Mouse (Mus musculus) common myeloid progenitor, adult 5-6 weeks (primary cell): ENCODE results near the gene Wwc1. TPM values are rescaled to one million over a fixed set of nuclear protein-coding genes. Genes with fewer than 3 reads are reported as not detected.
"Not testable (repeated sequence)": the region's sequence is repeated elsewhere in the genome, so short reads cannot be mapped to it uniquely, and the experiment has no call there.

Experiments used
- ATAC-seq: replicated peaks from 2 replicates; pipeline ENCODE4 v1.8.0; 2016; ENCODE audit warnings: low read depth, mild to moderate bottlenecking, moderate TSS enrichment, inconsistent platforms; ENCODE audit not compliant: poor library complexity, severe bottlenecking
- total RNA-seq: library from RNA; stranded (forward); fragments of 200-1000, 187-1606 nt; gene quantifications from 2 replicates; pipeline ENCODE4 v1.2.3, GENCODE M21; 2017

The Wwc1 gene
- total RNA-seq, 1 experiment from 2014 or later = not detected

DNA sequence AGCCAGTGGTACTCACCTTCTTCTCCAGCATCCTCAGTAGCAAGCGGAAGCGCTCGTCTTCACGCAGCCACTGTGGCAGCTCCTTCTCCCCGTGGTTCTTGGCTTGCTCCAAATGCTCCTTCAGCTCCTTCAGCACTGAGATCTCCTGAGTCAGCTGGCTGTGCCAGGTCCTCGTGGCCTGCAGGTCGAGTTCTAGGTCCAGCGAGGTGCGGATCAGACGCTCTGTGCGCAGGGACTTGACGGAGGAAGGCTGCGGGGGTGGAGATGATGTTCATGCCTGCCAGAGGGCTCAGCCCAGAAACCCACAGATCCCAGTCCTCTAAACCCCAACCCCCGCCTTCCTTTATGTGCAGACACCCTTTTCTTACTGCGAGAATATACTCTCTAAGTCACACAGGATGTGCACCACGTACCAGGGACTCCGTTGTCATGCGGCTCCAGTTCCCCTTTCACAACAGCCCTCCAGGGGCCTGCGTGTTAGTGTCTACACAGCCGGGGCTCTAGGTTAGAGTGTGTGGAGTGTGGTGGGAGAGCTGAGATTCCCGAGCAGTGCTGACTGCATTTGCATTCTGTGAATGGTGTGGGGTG is 138.5 kb downstream of the Wwc1 start:
- ATAC-seq = peak; percentile 46

DNA sequence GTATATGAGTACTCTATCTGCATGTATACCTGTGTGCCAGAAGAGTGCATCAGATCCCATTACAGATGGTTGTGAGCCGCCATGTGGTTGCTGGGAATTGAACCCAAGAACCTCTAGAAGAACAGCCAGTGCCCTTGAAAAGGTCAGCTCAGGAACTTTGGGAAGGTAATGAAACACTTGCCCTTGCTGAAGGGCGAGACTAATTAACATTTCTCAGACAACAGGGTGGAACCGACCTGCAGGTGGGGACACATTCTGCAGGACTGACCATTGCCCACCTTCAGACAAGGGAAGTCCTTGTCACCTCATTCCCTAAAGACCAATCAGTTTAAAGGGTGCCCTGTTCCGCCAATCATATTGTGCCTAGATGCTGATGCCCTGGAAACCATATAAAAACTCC is 139.5 kb downstream of the Wwc1 start:
- ATAC-seq = not testable (repeated sequence)

DNA sequence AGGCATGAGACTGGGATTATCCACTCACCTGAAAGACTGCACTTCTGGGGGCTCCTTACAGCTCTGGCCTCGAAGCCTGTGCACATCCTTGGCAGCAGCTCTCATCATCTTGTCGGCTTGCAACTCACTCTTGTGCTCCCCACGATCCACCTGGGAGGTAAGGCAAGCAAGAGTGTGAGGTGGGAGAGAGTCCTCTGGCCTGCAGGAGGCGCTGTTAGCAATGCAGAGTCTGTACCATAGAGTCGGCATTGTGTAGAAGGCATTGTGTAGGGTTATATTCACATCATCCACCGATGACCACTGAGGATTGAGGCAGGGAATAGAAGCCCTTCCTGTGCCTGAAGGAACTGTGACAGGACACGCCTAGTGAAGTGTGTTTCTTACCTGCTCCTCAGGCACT is 140.0 kb downstream of the Wwc1 start:
- ATAC-seq = no peak

DNA sequence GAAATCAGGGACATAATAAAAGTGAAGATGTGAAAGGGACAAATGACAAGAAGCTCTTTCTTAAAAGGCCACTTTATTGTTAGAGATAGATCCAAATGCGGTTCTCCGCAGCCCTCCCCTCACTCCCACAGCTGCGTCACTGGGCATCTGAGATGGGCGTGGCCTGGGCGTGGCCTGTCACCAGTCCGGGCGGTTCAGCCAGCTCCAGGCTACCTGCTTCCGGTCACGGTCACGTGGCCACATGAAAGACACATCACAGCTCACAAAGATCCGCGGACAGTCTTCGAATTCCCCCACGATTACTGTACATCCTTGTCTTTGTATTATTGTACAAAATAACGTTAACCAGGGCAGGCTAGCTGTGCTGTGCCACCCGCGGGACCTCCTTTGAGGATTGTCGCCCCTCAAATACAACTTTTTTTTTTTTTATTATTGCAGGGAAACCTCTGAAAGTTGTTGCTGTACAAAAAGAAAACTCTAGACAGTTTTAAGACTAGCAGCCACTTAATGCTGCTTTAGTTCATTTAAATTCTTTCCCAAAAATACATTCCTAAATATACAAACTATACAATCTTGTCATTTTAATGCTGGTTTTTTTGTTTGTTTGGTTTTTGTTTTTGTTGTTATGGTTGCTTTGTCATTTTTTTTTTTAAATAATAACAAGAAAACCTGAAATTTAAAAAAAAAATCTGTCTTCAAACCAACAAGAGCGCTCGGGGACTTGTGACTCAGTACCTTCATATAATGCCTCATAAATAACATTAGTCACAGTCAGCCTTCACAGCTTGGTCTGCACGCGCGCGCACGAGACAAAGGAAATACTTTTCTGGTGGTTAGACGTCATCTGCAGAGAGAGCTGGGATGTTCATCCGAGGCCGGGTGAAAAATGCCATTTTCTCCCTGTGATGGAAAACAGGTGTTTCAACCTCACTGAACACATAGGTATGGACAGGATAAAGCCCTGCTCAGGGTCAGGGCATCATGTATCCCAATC is 141.7 kb downstream of the Wwc1 start:
- peak; percentile 77 for ATAC-seq

DNA sequence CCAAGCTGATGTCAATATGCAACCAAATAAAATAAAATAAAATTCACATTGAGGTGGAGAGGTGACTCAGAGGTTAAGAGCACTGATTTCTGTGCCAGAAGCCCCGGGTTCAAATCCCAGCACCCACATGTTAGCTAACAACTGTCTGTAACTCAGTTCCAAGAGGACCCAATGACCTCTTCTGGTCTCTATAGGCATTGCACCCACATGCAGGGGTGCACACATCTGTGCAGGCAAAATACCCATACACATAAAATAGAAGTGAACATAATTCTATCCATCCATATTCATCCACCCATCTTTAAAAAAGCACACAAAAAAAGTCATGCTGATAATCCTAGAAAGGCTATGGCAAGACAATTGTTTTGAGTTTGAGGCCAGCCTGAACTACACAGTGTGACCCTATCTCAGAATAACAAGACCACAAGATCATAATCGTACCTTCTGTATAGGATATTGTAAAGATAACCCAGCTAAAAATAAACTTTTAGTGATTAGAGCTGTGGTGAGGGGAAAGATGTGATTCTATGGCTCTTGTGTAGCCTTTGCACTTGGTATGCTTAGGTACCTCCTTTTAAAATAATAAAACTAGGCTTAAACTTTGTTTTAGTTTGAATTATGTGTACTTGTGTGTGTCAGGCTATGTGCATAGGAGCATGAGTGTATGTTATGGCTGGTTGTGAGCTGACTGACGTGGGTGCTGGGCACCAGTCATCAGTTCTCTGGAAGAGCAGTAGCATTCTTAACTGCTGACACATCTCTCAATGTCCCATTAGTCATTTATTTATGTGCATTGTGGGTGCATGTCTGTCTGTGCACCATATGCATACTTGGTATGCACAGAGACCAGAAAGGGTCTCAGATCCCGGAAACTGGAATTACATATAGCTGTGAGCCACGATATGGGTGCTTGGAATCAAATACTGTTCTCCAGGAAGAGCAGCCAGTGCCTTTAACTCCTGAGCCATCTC is 142.9 kb downstream of the Wwc1 start:
- no peak for ATAC-seq

DNA sequence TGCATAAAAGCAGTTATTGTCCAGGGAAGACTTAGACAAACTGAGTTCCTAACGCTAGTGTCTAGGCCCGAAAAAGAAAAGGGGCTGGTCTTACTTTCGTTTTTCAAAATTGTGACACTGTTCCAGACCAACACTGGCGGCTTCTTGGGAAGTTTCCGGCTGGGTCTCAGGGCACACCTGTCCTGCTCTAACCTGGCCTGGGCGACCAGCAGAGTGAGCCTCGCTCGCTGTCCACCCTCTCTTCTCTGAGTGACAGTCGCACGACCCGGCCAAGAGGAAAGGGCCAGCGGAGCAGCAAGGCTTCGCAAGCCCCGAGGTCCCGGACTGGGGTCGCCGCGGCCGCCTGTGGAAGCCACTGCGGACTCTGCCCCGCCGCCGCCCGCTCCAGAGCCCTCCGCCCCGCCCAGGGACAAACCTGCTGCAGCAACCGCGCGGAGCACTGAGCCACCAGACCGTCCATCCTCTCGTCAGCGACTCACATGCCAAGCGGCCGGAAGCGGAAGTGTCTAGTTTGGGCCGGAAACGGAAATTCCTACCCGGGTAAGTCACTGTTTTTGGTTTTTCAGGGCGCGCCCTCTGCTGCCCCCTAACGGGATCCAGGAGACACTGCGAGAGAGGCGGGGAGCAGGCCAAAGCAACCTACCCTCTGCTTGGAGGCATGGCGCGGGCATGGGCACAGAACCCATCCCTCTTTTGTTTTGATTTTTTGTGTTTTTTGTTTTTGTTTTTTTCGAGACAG is 146.1 kb downstream of the Wwc1 start, which contains the start of gene Rars:
TSS of gene Rars (minus strand) at position 485 of the 739 bp plus-strand sequence.
- ATAC-seq = peak; percentile 86

DNA sequence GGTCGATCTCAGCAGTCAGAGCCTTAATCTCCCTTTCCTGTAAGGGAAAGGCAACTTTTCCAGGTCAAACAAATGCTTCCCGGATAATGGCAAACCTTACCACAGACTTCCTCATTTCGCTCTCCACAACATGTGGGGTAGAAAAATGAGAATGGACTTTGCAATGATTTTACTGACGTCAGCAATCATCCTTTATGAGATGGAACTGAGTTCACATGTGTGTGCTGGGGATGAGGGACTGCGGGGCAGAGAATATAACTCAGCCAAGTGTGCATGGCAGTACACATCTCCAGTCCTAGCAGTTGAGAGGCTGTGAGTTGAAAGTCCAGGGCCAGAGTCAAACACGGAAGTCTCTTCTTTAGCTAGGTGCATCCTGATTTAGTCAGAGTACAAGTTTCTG is 147.1 kb downstream of the Wwc1 start:
- ATAC-seq = 0 out of 2 replicates have a peak, but pooled peaks have one; percentile 1

DNA sequence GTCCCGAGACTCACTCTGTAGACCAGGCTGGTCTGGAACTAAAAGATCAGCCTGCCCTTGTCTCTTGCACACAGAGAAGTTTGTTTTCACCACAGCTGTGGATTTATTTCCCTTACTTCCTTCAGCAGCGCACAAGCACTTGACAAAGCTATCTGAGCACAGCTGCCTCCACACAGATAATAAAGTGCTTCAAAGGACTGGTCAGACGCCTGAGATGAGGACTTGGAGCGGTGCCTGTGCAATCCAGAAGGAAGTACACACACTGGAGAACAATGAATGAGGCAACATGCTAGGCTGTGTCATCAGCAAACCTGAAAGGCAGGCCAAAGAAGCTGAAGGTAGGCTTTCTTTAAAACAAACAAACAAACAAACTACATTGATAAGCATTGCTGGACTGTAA is 148.2 kb downstream of the Wwc1 start:
- no peak for ATAC-seq

DNA sequence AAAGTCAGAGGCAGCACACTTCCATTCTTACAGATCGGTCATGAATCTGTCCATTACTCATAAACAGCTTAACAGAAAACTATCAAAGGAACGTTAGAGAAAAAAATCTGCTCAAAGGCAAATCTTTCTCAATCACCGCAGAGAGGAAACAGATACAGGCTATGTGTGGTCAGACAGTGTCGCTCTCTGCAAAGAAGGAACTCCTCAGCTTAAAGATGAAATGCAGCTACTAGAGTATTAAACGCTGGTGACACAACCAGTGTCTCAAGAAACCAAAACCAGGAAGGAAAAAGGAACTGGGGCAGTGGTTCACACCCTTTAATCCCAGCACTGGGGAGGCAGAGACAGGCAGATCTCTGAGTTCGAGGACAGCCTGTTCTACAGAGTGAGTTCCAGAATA is 152.6 kb downstream of the Wwc1 start:
- ATAC-seq = peak; percentile 83

DNA sequence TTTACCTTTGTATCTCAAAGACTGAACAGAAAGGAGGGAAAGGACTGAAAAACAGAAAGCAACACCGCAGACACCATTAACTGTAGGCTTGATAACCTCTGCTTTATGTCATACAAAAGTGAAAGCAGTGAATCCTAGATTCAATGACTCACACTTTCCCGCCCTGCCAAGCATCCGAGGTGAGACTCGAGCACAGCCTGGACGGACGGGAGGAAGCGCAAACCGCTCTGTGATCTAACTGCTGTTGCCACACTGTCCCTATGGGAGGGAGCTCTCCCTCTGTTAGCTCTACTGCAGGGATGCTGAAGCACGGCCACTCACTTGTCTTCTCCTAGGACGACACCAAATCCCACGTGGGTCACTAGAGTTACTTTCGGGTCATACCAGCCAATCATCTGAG is 164.0 kb downstream of the Wwc1 start:
- no peak for ATAC-seq

DNA sequence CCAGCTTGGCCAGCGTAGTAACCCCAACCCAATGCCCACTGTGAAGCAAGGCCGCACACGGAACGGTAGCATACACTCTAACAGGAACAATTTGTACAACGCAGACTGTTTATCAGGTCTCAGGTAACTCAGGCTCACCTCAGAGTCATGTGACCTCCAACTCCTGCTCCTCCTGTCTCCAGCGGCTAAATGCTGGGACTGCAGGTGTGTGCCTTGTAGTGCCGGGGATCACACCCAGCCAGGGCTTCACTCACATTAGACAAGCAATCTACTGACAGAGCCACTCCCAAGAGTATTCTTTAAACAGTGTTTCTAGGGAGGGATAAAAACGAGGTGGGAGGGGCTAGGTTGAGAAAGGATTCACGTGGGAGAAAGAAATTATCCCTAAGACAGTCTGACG is 168.9 kb downstream of the Wwc1 start:
- ATAC-seq = no peak

DNA sequence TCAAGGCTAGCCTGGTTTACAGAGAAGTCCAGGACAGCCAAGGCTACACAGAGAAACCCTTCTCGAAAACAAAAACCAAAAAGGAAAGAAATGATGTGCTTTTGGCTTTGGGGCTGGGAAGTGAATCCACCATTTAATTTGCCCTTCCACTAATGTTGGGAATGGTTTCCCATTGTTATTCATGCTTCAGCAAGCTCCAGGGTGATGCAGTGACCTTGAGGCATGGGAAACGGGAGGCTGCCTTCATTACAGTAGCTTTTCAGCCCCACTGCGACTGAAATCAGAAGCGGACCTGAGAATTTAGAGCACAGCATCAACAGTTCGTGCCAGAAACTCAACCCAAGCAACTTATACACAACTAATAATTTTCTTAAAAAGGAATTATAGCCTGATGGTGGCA is 179.0 kb downstream of the Wwc1 start:
- ATAC-seq = no peak

DNA sequence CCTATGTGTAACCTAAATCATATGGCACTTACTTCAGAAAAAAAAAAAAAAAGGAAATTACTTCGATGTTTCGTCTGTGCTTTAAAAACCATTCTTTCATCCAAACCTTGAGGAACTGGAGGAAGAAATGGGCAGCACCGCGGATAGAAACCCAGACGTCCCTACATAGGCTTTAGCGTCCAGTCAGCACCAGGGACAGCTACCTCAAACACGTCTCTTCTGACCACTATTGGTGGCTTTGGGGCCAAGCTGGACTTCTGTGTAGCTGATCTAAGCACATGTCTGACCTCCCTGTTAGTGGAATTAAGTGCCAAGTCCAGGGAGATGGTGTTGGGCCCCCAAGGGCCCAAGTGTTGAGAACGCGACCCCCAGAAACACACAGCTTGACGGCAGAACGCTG is 181.5 kb downstream of the Wwc1 start, which contains the start of gene Fbll1:
TSS of gene Fbll1 (minus strand) at position 11 of the 400 bp plus-strand sequence.
- peak; percentile 88 for ATAC-seq

DNA sequence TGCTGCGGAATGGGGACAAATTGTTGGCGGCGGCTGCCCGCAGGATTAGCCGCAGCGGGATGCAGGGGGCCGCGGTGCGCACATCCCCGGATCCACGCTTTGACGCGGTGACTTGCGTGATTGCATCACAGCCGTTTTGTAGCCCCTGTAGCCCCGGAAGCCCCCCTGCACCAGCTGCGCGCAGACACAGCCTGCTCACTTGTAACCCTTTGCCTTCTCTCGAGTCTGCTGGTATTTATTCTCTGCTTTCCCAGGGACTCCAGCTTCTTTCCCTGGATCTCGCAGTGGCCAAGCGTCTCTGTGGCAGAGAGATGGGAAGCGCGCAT is 181.9 kb downstream of the Wwc1 start:
- ATAC-seq = peak; percentile 19; the same call in 1 of the 2 replicates

DNA sequence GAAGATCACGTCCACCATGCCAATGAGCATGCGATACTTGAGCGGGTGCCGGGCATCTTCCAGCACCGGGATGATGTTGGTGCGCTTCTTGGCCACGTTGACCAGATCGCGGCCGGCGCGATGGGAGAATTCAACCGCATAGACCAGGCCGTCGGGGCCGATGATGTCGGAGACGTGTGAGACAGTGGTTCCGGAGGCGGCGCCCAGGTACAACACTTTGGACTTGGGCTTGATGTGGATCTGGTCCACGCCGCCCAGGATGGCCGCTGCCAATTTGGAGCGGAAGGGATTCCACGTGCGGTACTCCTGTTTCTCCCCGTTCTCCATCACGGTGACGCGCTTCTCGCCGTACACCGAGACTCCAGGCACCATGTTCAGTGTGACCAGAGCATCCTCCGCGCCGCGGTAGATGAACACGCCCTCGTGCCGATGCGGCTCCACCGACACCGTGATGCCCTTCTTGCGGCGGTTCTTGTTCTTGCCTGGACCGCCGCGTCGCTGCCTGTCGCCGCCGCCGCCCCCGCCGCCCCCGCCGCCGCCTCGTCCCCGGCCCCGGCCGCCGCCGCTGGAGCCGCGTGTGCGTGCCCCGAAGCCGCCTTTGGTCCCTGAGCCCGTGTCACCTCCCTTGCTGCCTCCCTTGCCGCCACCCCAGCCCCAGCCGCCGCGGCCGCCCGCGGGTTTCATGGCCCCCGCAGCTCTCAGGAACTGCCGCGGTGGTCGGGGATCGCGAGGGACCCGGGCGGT is 182.4 kb downstream of the Wwc1 start:
- ATAC-seq = no peak

DNA sequence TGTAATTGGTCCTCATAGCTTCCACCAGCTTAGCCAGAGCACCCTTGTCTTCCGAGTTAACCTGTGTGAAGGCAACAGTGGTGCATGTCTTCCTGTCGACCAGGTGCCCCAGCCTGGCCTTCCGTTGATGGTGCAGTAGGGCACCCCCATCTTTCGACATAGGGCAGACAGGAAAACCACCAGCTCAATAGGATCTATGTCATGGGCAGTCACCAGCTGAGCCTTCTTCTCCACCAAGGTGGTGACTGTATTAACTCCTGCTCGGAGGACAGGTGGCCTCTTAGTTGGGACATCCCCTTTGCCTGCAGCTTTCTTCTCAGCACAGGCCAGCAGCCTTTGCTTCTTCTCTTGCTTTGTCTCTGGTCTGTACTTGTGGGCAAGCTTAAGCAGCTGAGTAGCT is 187.5 kb downstream of the Wwc1 start:
- not testable (repeated sequence) for ATAC-seq

DNA sequence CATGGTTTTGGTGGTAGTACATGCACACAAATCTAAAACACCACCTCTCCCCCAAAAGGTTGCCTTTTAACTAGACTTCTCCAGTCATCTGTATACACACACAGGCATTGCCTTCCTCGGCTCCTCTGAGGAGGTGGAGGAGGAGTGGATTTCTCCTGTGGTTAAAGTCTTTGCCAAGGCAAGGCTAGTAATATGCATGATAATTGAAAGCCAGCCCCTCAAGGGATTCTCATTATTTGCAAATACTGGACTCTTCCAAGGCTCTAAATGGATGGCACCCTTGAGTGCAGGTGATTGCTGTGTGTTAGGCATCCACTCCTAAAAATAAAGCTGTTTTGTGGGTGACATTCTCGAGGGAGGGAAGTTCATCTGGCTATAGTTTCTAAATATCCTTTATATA is 191.9 kb downstream of the Wwc1 start:
- ATAC-seq = no peak
